Mouse (Mus musculus): ENCODE results near the gene Nelfb. TPM values are rescaled to one million over a fixed set of nuclear protein-coding genes. Genes with fewer than 3 reads are reported as not detected.

The Nelfb gene
- polyA plus RNA-seq, 1 experiment from 2014 or later = 117 TPM

DNA sequence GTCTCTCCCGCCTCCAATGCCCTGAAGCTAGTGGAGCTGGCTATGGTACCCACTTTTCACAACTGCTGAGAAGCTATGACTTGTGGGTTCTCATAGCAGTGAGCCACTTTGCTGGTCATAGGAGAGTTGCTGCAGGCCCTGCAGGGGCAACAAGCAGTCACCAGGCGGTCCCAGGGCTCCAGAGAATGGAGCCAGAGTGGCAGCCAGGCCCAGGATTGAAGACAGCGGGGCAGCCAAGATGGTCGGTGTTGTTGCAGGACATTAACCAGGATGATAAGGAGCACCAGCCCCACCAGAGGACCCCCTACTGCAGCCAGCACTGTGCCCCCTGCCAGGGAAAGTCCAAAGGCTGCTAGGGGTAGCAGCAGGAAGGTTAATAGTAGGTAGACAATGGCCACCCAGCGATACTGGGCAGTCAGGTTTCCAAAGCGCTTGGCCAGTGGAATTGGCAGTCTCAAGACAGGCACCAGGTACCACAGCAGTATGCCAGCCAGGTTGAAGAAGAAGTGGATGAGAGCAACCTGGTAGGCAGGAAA, 17.8 kb upstream of the Nelfb start:
- Histone ChIP-seq H3K4me1 (peaks cover 19% of the 10 kb centered on the region), H3K4me2 (peak overlapping the region; percentile 21; the same call in 1 of the 2 replicates), H3K27me3 (peaks cover 29% of the 10 kb centered on the region; the same call in 1 of the 2 replicates), H3K4me3 (no peak overlapping the region), H3K9ac (no peak overlapping the region), H3K27ac (no peak overlapping the region), H3K36me3 (no peaks in the 10 kb centered on the region), H3K9me3 (no peaks in the 10 kb centered on the region)
- 64% methylated on average over 6 of the region's 6 CpGs for WGBS
- no peak for ATAC-seq (ENCODE audit: insufficient number of reproducible peaks, low FRiP score, low TSS enrichment, low read depth)

GRCm38 (mm10) chr2:25228431-25228889, 17.2 kb upstream of the Nelfb start:
- Histone ChIP-seq H3K9me3 (no peaks in the 10 kb centered on the region), H3K27ac (peak overlapping the region; percentile 43), H3K4me2 (peak overlapping the region; percentile 21), H3K4me3 (peak overlapping the region; percentile 11; the same call in 1 of the 2 replicates), H3K4me1 (peaks cover 23% of the 10 kb centered on the region), H3K27me3 (peaks cover 25% of the 10 kb centered on the region; the same call in 1 of the 2 replicates), H3K36me3 (no peaks in the 10 kb centered on the region), H3K9ac (no peak overlapping the region)
- ATAC-seq (ENCODE audit: insufficient number of reproducible peaks, low FRiP score, low TSS enrichment, low read depth) = no peak
- WGBS = 1% methylated on average over 7 of the region's 7 CpGs

GRCm38 (mm10) chr2:25227406-25227805, 16.1 kb upstream of the Nelfb start:
- Histone ChIP-seq H3K4me1 (peaks cover 27% of the 10 kb centered on the region), H3K27ac (no peak overlapping the region), H3K9ac (no peak overlapping the region), H3K27me3 (peaks cover 22% of the 10 kb centered on the region; the same call in 1 of the 2 replicates), H3K4me2 (no peak overlapping the region), H3K36me3 (no peaks in the 10 kb centered on the region), H3K9me3 (no peaks in the 10 kb centered on the region), H3K4me3 (no peak overlapping the region)
- WGBS = 82% methylated on average over 4 of the region's 4 CpGs
- ATAC-seq (ENCODE audit: insufficient number of reproducible peaks, low FRiP score, low TSS enrichment, low read depth) = no peak

DNA sequence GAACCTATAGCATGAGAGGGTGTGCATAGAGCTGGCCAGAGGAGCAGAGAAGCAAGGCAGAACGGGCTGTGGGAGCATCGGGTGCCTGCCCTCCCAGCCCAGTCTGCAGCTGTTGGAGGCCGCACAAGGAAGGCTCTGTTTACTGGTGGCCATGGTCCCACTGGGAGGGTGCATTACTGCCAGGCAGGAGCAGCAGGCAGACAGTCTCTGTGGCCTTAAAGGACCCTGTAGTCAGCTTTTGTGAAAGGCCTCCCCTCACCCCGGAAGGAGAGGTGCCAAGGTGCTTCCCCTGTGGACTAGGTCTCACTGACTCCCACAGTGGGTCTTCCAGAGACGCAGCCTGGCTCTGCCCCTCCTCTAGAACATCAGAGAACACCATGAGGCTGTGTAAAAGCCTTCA, 15.6 kb upstream of the Nelfb start:
- no peak for ATAC-seq (ENCODE audit: insufficient number of reproducible peaks, low FRiP score, low TSS enrichment, low read depth)
- Histone ChIP-seq H3K4me3 (no peak overlapping the region), H3K9ac (no peak overlapping the region), H3K27ac (no peak overlapping the region), H3K4me1 (peaks cover 27% of the 10 kb centered on the region), H3K9me3 (no peaks in the 10 kb centered on the region), H3K27me3 (peaks cover 22% of the 10 kb centered on the region; the same call in 1 of the 2 replicates), H3K4me2 (0 out of 2 replicates have a peak overlapping the region, but pooled peaks have one; percentile 5), H3K36me3 (peaks cover 4% of the 10 kb centered on the region)
- WGBS = 71% methylated on average over 5 of the region's 5 CpGs

DNA sequence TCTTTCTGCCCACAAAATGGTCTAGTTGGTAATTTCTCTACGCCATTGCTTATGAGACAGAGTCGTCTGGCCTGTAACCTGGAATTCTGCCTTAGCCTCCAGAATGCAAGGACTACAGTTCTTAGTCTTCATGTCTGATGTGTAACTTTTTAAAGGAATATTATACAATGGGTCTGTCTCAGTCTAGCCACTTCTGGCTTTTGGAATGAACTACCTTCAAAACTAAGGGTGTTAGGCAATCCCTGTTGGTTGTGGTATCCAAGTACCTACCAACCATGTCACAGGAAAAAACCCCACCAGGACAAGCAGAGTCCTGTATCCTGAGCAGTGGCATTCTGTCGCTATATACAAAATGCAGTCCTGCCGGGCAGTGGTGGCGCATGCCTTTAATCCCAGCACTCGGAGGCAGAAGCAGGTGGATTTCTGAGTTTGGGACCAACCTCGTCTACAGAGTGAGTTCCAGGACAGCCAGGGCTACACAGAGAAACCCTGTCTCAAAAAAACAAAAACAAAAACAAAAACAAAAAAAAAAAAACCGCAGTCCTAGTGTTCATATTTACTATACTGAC, 14.6 kb upstream of the Nelfb start:
- 72% methylated on average over 8 of the region's 8 CpGs for WGBS
- H3K9me3 ChIP-seq = no peaks in the 10 kb centered on the region
- H3K9ac ChIP-seq = no peak overlapping the region
- H3K4me3 ChIP-seq = peak overlapping the region; percentile 60
- H3K27ac ChIP-seq = peak overlapping the region; percentile 98
- H3K36me3 ChIP-seq = peaks cover 11% of the 10 kb centered on the region
- peak overlapping the region; percentile 41; the same call in 1 of the 2 replicates for H3K4me2 ChIP-seq
- no peak for ATAC-seq (ENCODE audit: insufficient number of reproducible peaks, low FRiP score, low TSS enrichment, low read depth)
- H3K4me1 ChIP-seq = peaks cover 27% of the 10 kb centered on the region
- H3K27me3 ChIP-seq = peaks cover 12% of the 10 kb centered on the region; the same call in 1 of the 2 replicates

- Histone ChIP-seq H3K4me1 (peaks cover 27% of the 10 kb centered on the region), H3K27me3 (0 out of 2 replicates have a peak, but pooled peaks cover 6% of the 10 kb centered on the region), H3K27ac (peak overlapping the region; percentile 98), H3K9me3 (no peaks in the 10 kb centered on the region), H3K4me2 (peak overlapping the region; percentile 41), H3K9ac (peak overlapping the region; percentile 44; the same call in 1 of the 2 replicates), H3K36me3 (peaks cover 11% of the 10 kb centered on the region), H3K4me3 (peak overlapping the region; percentile 94)
- ATAC-seq (ENCODE audit: insufficient number of reproducible peaks, low FRiP score, low TSS enrichment, low read depth) = peak; percentile 97
- WGBS = 2% methylated on average over 41 of the region's 41 CpGs
These were observed 13.8 kb upstream of the Nelfb start for GRCm38 (mm10) chr2:25224766-25225752.

- ATAC-seq (ENCODE audit: insufficient number of reproducible peaks, low FRiP score, low TSS enrichment, low read depth) = no peak
- 0% methylated on average over 17 of the region's 17 CpGs for whole genome bisulfite sequencing
- peaks cover 27% of the 10 kb centered on the region for H3K4me1 ChIP-seq
- peak within 1 kb of the TSS; percentile 94 for H3K4me3 ChIP-seq
- H3K27ac ChIP-seq = peak within 1 kb of the TSS; percentile 98
- H3K9me3 ChIP-seq = no peaks in the 10 kb centered on the region
- H3K4me2 ChIP-seq = peak within 1 kb of the TSS; percentile 86
- no peaks in the 10 kb centered on the region for H3K27me3 ChIP-seq
- peak within 1 kb of the TSS; percentile 93 for H3K9ac ChIP-seq
- peaks cover 11% of the 10 kb centered on the region for H3K36me3 ChIP-seq
These were observed 13.1 kb upstream of the Nelfb start, which contains the start of gene Tubb4b for GRCm38 (mm10) chr2:25224492-25224765. TSS of gene Tubb4b (minus strand) at chr2:25224702.

DNA sequence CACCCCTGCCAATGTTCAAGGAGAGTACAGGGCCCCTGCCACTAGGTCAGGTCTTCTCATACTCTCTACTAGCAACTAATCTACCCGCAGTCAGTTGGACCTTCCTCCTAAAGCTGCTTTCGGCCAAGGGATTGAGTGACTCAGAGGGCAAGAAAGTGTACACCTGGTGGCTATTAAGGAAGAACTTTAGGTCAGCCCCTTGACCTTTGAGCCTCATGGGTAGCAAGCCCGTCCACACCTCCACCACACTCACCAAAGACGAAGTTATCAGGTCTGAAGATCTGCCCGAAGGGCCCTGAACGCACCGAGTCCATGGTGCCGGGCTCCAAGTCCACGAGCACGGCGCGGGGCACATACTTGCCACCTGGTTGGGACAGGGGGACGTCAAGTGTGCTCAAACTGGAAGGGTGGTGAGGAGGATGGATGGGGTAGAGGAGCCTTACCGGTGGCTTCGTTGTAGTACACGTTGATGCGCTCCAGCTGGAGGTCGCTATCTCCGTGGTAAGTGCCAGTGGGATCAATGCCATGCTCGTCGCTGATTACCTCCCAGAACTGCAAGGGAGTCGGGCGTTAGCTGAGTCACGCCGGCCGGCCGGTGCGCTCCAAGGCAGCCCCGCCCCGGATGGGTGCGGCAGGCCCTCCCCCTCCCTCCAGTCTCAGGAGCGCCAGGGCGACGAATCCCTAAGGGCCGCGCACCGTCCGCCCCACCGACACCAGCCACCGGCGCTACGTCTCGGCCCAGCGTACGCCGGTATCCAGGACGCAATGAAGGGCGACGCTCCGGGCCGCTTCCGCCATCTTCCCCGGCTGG, 12.6 kb upstream of the Nelfb start:
- WGBS = under 1% methylated on average over 48 of the region's 53 CpGs
- Histone ChIP-seq H3K4me1 (peaks cover 24% of the 10 kb centered on the region), H3K27me3 (no peaks in the 10 kb centered on the region), H3K36me3 (peaks cover 11% of the 10 kb centered on the region), H3K9ac (peak overlapping the region; percentile 93), H3K27ac (peak overlapping the region; percentile 95), H3K9me3 (no peaks in the 10 kb centered on the region), H3K4me2 (peak overlapping the region; percentile 86), H3K4me3 (peak overlapping the region; percentile 94)
- ATAC-seq (ENCODE audit: insufficient number of reproducible peaks, low FRiP score, low TSS enrichment, low read depth) = 0 out of 2 replicates have a peak, but pooled peaks have one; percentile 2

DNA sequence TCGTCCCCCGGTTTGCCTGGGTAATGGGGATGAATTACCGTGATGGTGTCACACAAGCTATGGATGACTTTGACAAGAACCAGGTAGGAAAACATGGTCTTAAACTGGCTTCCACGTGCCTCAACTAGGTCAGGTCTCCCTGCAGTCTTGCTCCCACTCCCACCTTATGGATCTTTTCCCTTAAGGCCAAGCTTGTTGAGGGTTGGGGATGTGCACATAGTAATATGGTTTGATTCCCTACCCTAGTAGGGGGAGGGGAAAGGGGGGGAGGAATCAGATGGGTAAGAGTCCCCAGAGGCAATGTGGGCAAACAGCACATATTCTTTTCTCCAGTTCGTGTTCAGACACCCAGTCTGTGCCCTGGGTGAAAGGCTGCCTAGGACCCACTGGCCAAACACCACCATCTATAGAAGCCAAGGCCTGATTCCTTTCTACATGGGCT, 10.1 kb upstream of the Nelfb start:
- Histone ChIP-seq H3K27me3 (no peaks in the 10 kb centered on the region), H3K27ac (no peak overlapping the region), H3K9me3 (no peaks in the 10 kb centered on the region), H3K36me3 (peaks cover 11% of the 10 kb centered on the region), H3K9ac (no peak overlapping the region), H3K4me3 (no peak overlapping the region), H3K4me2 (no peak overlapping the region), H3K4me1 (peaks cover 16% of the 10 kb centered on the region)
- ATAC-seq (ENCODE audit: insufficient number of reproducible peaks, low FRiP score, low TSS enrichment, low read depth) = no peak
- 70% methylated on average over 5 of the region's 5 CpGs for whole genome bisulfite sequencing

DNA sequence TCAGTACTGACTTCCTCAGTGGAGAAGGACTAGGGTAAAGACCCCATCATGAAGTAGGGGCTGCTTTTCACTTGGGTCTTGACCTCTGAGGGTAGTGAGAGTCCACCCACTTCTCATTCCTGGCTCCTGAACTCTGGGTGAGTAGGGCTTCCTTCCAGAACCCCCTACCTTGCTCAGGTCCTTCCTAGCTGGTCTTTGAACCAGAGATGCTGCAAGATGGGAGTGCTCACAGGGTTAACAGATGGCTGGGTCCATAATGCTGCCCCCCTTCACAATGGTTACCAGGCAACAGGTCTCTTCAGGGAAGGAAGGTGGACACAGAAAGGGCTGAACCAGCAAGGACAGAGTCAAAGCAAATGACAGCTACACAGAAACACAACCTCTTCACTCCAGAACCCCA, 7.2 kb upstream of the Nelfb start, which contains the start of gene Fam166a:
Gene Fam166a (plus strand): TSS at position 301 of the 400 bp plus-strand sequence.
- H3K9me3 ChIP-seq = no peaks in the 10 kb centered on the region
- H3K36me3 ChIP-seq = peaks cover 11% of the 10 kb centered on the region
- no peak within 1 kb of the TSS for H3K9ac ChIP-seq
- H3K4me2 ChIP-seq = no peak within 1 kb of the TSS
- H3K27me3 ChIP-seq = 0 out of 2 replicates have a peak, but pooled peaks cover 4% of the 10 kb centered on the region
- ATAC-seq (ENCODE audit: insufficient number of reproducible peaks, low FRiP score, low TSS enrichment, low read depth) = no peak
- no peak within 1 kb of the TSS for H3K27ac ChIP-seq
- H3K4me3 ChIP-seq = no peak within 1 kb of the TSS
- H3K4me1 ChIP-seq = peaks cover 3% of the 10 kb centered on the region

GRCm38 (mm10) chr2:25217666-25218065, 6.4 kb upstream of the Nelfb start:
- Histone ChIP-seq H3K27ac (no peak overlapping the region), H3K4me3 (no peak overlapping the region), H3K4me1 (no peaks in the 10 kb centered on the region), H3K27me3 (0 out of 2 replicates have a peak, but pooled peaks cover 4% of the 10 kb centered on the region), H3K4me2 (no peak overlapping the region), H3K9me3 (no peaks in the 10 kb centered on the region), H3K9ac (no peak overlapping the region), H3K36me3 (peaks cover 11% of the 10 kb centered on the region)
- 59% methylated on average over 2 of the region's 2 CpGs for WGBS
- ATAC-seq (ENCODE audit: insufficient number of reproducible peaks, low FRiP score, low TSS enrichment, low read depth) = no peak
